Mouse (Mus musculus) T-cell, adult 66 days (primary cell): ENCODE measurements around the gene Adam6b. TPM values are rescaled to one million over a fixed set of nuclear protein-coding genes. Genes with fewer than 3 reads are reported as not detected.

ENCODE experiments used
- total RNA-seq, 2 experiments: library from RNA; stranded (reverse); gene quantifications; 3 replicates in 1 of 2; 4 replicates in 1 of 2; pipeline ENCODE4 v1.2.4; 2023

The Adam6b gene
- total RNA-seq: 1 to 10 TPM; 3.7 to 3.8 TPM

GRCm38 (mm10) chr12:113489211-113489610 is at the start of gene Adam6b:
Adam6b (plus strand) TSS chr12:113489511.

Other genes with a start within 250 kb of the Adam6b start
- gene Adam6a, start 54.4 kb downstream of the Adam6b start, total RNA-seq: not detected